Mouse (Mus musculus): ENCODE results near the gene Plcb1.

The Plcb1 gene

DNA sequence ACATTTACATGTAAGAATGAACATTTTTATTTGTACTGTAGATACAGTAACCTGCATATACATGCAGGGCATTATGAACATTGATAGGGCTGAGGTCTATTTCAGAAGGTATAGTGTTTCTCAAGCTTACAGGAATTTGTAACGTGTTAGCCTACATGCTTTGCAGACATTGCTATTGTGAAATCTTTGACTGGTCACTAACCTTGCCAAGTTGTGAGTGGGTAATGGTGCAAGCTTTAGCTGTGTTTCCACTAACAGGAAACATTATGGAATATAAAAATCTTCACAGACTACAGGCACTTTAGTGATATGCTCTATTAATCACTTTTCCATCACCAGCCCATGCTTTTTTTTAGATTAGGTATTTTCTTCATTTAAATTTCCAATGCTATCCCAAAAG lies 289.5 kb downstream of the Plcb1 start:
- peak; percentile 19 for DNase-seq

DNA sequence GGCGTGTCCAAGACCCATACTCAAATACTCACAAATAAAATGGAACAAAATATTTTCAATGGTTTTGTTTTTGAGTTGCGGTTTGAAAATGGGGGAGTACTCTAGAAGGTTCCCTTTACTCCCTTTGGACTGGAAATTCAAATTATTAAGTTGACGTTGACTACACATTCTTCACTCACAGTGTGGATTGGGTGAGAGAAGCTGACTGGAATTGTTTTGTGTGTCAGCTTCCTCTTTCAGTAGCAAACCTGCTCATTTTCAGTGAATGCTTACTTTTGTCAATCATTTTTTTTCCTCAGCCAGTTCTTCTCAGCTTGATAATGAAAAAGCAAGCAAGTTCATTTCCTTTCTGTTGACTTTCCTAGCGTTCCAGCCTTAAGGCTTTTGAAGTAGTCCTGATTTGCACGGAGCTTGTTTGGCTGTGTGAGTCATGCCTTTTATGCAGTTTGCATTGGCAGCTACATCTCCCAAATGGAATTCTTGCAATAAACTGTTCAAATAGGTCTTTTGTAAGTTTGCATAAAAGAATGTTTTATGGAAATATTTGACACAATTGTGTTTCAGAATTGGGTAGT lies 306.8 kb downstream of the Plcb1 start:
- DNase-seq: peak; percentile 37

GRCm38 (mm10) chr2:135101292-135101691 lies 315.4 kb downstream of the Plcb1 start:
- DNase-seq: no peak

DNA sequence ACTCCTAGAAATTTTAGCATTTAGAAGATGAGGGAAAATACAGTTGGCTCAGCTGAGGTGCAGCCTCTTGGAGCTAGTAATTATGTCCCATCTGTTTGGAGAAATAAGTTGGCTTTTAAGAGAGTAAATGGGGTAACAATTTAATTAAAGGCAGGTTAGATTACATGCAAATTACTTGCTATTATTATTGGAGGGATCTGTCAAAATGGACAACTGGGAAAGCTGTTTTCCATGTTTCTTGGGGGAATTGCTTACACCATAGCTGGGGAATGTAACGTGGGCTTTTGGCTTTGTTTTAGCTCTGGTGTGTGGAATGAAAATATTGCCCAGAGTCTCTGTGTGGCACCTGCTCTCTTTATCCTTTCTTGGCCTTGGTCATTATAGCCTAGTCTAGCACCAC lies 316.1 kb downstream of the Plcb1 start:
- no peak for DNase-seq

DNA sequence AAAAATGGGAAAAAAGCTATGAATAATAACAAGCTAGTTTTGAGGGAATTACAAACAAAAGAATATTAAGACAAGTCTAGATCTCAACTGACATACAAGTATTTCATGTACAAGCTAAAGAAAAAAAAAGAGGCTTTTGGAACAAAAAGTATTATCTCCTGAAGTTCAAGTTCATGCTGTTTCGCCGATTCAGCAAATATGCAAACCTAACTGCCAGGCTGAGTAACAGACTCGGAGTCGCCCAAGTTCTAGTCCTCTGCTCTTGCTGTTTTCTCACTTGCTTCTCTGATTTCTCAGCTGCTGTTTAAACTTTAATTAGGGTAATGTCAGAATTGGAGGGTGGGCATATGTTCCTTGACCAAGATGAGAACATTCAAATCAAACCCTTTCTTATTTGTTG lies 320.8 kb downstream of the Plcb1 start:
- no peak for DNase-seq

- DNase-seq: no peak
Observed at GRCm38 (mm10) chr2:135108607-135109006, 322.7 kb downstream of the Plcb1 start.

GRCm38 (mm10) chr2:135114501-135115128 lies 328.7 kb downstream of the Plcb1 start:
- no peak for DNase-seq

DNA sequence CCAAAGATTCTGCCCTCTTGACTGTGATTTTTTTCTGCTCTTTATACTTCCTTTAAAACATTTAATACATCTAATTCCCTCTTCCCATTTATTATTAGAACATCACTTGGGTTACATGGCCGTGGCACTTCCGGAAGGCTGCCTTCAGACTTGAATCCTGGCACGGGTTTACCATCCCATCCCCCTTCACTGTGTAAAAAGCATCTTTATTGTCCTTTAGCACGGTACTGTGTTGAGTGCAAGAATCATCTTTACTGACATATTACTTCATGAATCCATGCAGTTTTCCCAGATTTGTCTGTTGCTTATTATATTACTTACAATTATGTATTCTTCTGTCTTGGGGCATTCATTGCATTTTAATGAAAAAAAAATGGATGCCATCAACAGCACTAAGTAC lies 337.2 kb downstream of the Plcb1 start:
- no peak for DNase-seq

DNA sequence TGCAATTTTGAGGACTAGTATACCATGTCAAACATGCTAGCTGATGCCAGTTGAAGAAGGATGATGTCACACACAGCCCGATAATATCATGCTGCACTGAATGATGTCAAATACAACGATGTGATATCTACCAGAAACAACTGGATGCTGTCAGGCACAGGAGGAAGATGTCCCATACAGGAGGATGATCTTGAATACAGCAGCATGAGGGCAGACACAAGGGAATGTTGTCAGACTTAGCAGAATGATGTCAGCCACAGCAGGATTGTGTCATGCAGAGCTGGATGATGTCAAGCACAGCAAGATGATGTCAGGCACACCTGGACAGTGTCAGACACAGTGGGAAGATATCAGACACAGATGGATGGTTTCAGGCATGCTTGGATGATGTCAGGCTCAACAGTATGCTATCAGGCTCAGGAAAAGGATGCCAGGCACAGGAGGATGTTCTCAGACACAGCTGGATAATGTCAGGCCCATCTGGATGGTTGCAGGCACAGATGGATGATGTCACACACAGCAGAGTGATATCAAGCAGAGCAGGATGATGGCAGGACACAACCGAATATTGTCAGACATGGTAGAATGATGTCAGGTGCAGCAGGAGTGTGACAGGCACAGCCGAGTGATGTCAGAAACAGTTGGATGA lies 338.0 kb downstream of the Plcb1 start:
- DNase-seq: no peak

DNA sequence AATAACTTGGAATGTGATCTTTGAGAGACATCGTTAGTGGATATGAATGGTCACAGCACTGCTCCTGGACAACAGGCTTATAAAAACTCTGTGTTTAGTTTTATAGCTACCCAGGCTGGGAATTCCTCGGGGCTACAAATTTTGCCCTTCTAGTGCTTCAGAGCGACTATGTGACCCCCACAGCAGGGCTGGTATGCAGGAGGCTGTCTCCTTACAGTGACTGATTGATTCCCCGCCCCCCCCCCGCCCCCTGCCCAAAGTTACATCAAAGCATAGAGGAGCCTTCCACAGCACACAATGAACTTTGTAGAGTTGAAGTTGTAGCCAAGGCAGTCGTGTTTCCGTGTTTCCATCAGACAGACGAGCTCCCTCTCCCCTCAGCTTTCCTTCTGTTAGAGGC lies 354.7 kb downstream of the Plcb1 start:
- no peak for DNase-seq

- DNase-seq: no peak
Observed at GRCm38 (mm10) chr2:135152289-135152688, 366.4 kb downstream of the Plcb1 start.

GRCm38 (mm10) chr2:135153248-135153647 lies 367.4 kb downstream of the Plcb1 start:
- no peak for DNase-seq

DNA sequence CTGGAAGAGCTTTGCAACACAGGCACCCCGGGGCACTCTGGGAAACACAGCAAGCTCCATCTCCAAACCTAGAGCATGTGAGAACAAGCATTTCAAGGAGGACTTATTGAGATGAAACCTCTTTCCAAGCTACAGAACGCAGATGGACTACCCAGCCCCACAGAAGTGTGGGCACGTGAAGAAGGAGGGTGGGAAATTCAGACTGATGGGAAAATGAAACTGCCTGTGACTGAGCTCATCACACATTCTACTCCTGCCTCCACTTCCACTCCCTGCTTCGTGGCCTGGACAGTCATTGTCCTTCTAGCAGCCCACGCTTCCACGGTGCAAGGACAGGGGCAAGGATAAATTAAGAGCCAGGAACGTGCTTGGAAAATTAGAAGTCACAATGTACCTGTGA lies 370.2 kb downstream of the Plcb1 start:
- DNase-seq: no peak

GRCm38 (mm10) chr2:135157961-135158360 lies 372.1 kb downstream of the Plcb1 start:
- DNase-seq: no peak

- DNase-seq: no peak
Observed at GRCm38 (mm10) chr2:135161673-135162072, 375.8 kb downstream of the Plcb1 start.

DNA sequence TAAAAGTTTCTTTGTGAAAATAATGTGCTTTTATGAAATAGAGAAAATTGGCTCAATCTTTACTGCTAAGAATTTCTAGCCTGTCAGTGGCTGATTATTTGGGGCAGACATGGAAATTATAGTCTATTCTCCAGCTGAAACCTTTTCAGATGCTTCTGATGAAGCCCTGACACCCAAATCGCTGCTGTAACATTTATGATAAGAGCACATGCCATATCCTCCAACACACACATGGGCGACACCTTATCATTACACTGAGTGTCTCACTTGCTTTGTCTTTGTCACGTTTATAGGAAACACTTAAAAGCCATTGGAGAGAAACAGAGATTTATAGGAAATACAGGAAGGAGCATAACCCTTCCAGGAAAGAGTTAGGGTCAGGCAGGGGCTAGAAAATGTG lies 379.6 kb downstream of the Plcb1 start:
- DNase-seq: no peak

DNA sequence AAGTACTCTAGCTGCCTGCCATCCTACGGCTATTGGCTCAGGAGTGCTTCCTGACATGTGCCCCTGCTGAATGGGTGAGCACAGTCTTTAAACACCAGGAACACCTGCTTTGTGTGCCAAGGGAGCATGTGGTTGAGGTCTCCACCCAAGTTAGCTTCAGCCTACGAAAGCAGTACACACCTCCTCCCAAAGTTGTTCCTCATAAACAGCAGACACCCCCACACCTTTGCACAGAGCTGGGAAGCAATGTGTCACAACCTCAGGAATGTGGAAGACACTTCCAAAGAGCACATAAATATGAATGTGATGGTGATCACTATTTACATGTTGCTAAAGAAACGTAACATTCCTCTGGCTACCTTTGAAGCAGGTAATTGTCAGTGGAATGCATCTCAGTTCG lies 389.7 kb downstream of the Plcb1 start:
- peak; percentile 15 for DNase-seq

- DNase-seq: no peak
Observed at GRCm38 (mm10) chr2:135187659-135188058, 401.8 kb downstream of the Plcb1 start.

- no peak for DNase-seq
Observed at GRCm38 (mm10) chr2:135200830-135201229, 415.0 kb downstream of the Plcb1 start.

DNA sequence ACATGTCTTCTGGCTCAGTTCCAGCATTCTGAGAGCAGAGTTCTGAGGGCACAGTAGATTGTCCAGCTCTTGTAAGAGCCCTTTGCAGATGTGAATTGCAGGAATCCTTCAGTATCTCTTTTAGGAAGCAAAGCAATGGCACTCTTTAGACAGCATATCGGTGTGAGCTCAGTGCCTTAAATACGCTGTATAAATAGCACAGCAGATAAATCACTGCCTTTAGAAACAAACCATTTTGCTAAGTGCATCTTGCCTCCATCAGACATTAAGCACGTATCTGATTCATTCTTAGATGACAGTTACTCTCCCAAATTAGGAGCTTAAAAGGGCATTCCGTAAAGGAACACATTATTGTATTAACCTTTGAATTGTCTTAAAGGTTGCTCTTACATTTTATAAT lies 416.5 kb downstream of the Plcb1 start:
- no peak for DNase-seq

GRCm38 (mm10) chr2:135204141-135205120 lies 418.6 kb downstream of the Plcb1 start:
- DNase-seq: peak; percentile 23

DNA sequence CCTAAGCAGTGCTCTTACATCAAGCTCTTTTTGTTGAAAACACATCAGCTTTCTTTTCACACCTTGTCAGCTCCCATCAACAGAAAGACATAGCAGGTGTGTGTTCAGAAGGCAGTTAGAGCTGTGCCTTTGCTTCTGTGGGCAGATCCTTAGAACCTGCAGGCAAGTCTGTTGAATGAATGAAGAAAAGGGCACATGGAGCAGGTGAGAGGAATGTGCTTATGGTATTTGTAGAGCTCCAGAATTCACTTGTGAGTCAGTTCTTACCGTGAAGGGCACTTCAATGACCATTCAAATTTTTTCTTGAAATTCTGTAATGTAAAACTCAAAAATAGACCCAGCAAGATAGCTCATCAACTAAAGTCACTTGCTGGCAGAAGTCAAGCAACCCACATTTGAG lies 423.0 kb downstream of the Plcb1 start:
- no peak for DNase-seq

DNA sequence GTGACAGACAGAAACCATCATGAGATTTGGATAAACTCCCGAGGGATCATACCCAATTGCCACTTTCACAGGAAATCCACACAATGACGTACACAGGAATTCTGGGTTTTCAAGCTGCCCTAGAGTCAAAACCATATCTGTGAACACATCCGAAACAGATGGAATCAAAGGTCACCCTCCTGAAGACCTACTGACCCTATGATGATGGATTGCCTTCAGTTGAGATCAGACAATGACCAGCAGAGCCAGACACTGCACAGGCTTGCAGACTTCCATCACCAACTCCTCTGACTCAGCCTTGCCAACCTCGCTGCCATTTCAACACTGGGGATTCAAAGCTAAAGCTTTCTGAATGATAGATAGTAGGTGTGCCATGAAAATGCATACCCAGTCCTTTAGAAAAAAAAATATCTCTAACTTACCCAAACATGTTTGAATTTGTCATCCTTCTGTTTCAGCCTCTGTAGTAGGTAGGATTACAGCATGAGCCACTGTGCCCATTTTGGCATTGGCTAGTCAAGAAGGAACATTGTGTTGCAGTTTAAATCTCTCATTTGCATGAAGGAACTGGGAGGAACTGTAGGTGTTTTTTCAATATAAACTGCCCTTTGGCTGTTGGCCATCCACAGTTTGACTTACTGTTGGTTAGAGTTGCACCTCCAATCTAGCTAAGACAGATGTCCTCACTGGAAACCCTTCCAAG lies 429.0 kb downstream of the Plcb1 start:
- no peak for DNase-seq

Measured in lung, postnatal 36 days (tissue).